Mouse (Mus musculus): ENCODE results near the gene Cep57.
"Not testable (repeated sequence)": the region's sequence is repeated elsewhere in the genome, so short reads cannot be mapped to it uniquely, and the experiment has no call there.

Cep57 gene

DNA sequence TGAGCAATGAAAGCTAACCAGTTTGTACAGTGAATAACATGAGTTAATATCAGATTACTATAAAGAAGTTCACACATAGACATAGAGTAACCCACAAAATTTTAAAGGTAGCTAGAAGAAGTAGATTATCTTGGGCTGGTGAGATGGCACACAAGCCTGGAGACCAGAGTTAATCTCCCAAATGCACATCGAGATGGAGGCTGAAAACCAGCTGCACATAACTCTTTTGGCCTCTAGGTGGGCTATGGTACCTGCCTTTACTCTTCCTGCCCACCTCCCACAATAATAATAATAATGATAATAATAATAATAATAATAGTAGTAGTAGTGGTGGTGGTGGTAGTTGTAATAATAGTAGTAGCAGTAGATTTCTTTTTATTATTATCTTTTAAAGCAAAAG is 32.6 kb downstream of the Cep57 start:
- DNase-seq (ENCODE audit: low spot score in 2 of 2), result no peak

DNA sequence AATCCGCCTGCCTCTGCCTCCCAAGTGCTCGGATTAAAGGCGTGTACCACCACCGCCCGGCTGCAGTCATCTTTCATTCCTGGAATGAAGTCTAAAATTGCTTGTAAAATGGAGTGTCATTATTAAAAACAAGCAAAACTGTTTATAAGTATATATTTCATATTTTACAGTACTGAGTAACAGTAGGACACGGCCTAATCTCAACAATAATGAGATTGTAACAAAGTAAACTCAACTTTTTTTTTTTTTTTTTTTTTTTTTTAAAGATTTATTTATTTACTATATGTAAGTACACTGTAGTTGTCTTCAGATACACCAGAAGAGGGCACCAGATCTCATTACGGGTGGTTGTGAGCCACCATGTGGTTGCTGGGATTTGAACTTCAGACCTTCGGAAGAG is 36.0 kb downstream of the Cep57 start:
- not testable (repeated sequence) for DNase-seq (ENCODE audit: low spot score in 2 of 2)

DNA sequence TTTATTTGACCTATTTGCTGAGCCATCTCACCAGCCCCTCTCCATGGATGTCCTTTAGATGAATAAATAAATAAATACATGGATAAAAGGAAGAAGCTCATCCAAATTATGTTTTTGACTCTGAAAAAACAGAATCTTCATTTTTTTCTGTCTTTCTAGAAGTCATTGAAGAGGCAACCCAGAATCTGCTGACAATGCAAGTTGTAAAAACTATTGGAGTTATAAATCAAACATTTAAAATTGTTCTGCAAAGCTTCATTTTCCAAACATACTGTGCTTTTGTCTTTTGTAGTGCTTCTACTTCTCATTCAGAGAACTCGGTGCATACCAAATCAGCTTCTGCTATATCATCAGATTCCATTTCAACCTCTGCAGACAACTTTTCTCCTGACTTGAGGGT is 44.9 kb downstream of the Cep57 start:
- DNase-seq (ENCODE audit: low spot score in 2 of 2), result no peak

DNA sequence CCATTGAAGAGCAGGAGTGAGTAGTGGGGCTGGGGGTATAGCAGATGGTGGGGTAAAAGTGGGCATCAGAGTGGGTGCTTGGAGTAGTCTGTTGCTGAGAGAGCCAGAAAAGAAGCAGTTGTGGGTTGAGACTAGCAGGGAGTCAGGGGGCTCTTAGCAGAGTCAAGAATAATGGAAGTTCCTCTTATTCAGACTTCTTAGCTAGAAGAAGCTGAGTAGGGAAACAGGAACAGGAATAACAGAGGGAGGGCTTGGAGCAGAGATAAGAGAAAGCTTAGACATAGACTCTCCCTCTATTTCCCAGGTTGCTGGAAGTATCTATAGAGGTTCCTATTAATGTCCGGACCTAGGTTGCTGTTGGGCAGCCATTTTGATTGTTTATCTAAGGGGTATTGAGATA is 52.2 kb downstream of the Cep57 start:
- DNase-seq (ENCODE audit: low spot score in 2 of 2), result no peak

DNA sequence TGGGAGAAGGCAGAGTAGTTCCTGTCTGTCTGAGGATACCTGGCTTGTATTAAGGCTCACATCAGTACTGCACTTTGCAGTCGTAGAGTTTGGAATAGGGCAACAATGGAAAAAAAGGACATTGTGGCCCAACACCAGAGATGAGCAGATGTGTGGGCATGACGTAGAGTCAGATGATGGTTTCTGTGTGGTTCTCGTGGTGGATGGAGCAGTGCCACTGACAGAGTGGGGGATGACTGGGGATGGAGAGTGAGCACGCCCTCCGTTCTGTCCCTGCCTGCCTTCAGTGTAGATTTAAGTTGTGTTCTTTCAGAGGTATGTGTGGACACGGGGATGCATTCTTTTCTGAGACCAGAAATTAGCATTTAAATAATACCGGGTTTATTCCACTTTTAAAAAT is 60.3 kb downstream of the Cep57 start:
- DNase-seq (ENCODE audit: low spot score in 2 of 2), result no peak

DNA sequence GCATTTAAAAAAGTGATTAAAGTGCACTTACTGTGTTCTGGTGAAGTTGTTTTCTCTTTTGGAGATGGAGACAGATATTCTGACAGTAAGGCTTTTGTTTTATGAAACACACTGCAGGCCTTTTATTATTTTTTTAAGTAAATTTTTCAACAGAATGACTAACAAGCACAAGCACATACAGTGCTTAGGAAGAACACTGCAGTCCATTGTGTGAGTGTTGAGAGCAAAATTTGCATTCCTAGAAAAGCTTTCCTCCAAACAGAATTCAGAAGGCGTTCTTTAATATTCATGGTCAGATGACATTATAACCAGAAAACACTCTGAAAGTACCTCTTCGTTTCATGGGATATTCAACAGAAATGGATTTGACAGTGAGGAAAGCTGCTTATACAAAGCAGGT is 61.3 kb downstream of the Cep57 start:
- no peak for DNase-seq (ENCODE audit: low spot score in 2 of 2)

DNA sequence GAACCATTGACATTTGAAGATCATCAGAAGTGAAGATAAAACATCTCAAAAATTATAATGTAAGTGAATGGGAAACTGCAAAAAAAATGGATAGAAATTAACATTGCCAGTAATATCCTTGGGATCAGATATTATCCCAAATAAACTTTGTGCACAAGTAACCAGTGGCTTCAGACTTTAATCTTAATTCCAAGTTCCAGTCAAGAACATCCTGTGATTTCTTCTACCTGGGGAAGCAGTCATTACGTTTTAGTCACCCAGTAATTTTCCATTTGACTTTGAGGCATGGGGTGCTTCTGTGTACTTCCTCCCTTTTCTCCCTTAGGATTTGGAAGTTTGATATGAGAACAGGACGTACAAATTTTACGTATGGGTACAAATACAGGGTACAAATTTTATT is 66.5 kb downstream of the Cep57 start:
- DNase-seq (ENCODE audit: low spot score in 2 of 2), result no peak

Measured in right cerebral cortex, postnatal 10 days (tissue).